Mouse (Mus musculus) ES-E14 (cell line): ENCODE measurements at regions not wholly inside any gene's neighbourhood (a gene's known extent, or its start where the extent isn't known, plus 50 kb on each side); places are given as distances from the start of the nearest gene placed in this dataset.

Experiments used
- DNase-seq: peaks from one replicate; pipeline ENCODE4 v3.0.0-alpha.2; 2013; ENCODE audit warnings: low read depth, low spot score
- H3K27ac ChIP-seq: 2 replicates; pipeline ENCODE4 v1.5.1; 2012; ENCODE audit warnings: low read depth, mild to moderate bottlenecking, low read length, moderate library complexity, mixed read lengths; ENCODE audit not compliant: poor library complexity, insufficient read depth, severe bottlenecking
- H3K36me3 ChIP-seq: 2 replicates; pipeline ENCODE4 v1.6.1; 2012; ENCODE audit warnings: mild to moderate bottlenecking, low read length, moderate library complexity, mixed read lengths; ENCODE audit not compliant: control insufficient read depth, poor library complexity, insufficient read depth, severe bottlenecking
- H3K4me1 ChIP-seq, 2 experiments: fragments of 150-350 bp in 1 of 2; sonication (generic) in 1 of 2; 2 replicates each; pipeline ENCODE4 v1.6.1; 2012; ENCODE audit warnings: low read length in 2 of 2, mild to moderate bottlenecking in 1 of 2, mixed read lengths in 1 of 2; ENCODE audit not compliant: control insufficient read depth in 2 of 2, insufficient read depth in 2 of 2, poor library complexity in 1 of 2
- H3K4me3 ChIP-seq, 2 experiments: fragments of 150-350 bp in 1 of 2; sonication (generic) in 1 of 2; 2 replicates each; pipeline ENCODE4 v1.5.1; 2012; ENCODE audit warnings: low read length in 2 of 2, low read depth in 1 of 2, mild to moderate bottlenecking in 1 of 2, mixed read lengths in 1 of 2; ENCODE audit not compliant: insufficient read depth in 1 of 2, poor library complexity in 1 of 2, severe bottlenecking in 1 of 2
- H3K9ac ChIP-seq: 2 replicates; pipeline ENCODE4 v1.6.1; 2012; ENCODE audit warnings: low read depth, mild to moderate bottlenecking, low read length, mixed read lengths; ENCODE audit not compliant: poor library complexity, insufficient read depth, severe bottlenecking
- H3K9me3 ChIP-seq: fragments of 150-350 bp; sonication (generic); 2 replicates; pipeline ENCODE4 v1.6.1; 2012; ENCODE audit warnings: low read depth, mild to moderate bottlenecking, low read length; ENCODE audit not compliant: control insufficient read depth, insufficient read depth
- CHD2 ChIP-seq: IDR thresholded peaks from 2 replicates; pipeline ENCODE4 v1.6.1; 2014; ENCODE audit warnings: mild to moderate bottlenecking, low read depth, low read length, inconsistent platforms
- HCFC1 ChIP-seq: IDR thresholded peaks from 2 replicates; pipeline ENCODE4 v1.6.1; 2012; ENCODE audit warnings: low read length, inconsistent platforms, borderline replicate concordance; ENCODE audit not compliant: insufficient read depth
- MAFK ChIP-seq: IDR thresholded peaks from 2 replicates; pipeline ENCODE4 v1.6.1; 2014; ENCODE audit warnings: mild to moderate bottlenecking, low read depth, low read length, inconsistent platforms; ENCODE audit not compliant: insufficient read depth
- ZC3H11A ChIP-seq: IDR thresholded peaks from 2 replicates; pipeline ENCODE4 v1.6.1; 2012; ENCODE audit warnings: low read depth, mild to moderate bottlenecking, inconsistent platforms, low read length, borderline replicate concordance
- ZNF384 ChIP-seq: IDR thresholded peaks from 2 replicates; pipeline ENCODE4 v1.6.1; 2012; ENCODE audit warnings: low read depth, low read length, inconsistent platforms
- in situ Hi-C, 2 experiments: fragments of 600-800 bp; cut with MboI; formaldehyde crosslinking; loops; one replicate each; pipeline ENCODE4 v1.15.1; 2025; ENCODE audit warnings: low sequenced_read_pairs in 2 of 2, inconsistent platforms in 1 of 2; ENCODE audit not compliant: unreplicated experiment in 2 of 2

DNA sequence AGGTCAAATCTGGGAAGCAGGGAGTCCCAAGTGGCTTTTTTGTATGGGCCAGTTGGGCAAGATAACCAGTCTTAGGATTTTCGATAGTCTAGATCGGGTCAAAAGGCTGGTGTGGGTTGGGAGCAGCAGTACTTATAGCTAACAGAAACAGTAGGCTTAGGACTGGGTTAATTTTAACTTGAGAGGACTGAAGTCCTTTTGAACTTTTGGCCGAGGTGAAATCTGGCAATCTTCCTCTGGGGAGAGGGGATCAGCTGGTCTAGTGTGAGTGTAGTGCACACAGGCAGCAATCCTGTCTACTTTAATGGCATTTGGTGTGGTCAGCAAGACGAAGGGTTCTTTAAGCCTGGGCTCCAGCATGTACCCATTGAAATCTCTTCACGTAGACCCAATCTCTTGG lies 194.7 kb downstream of the Tex13c3 start:
- TF ChIP-seq CHD2, result no peak
- no peak for TF ChIP-seq ZNF384
- TF ChIP-seq MAFK, result no peak
- no peak for TF ChIP-seq ZC3H11A
- no peak for TF ChIP-seq HCFC1
- H3K9me3 ChIP-seq, result no peaks in the 10 kb centered on the region
- no peaks in the 10 kb centered on the region for H3K36me3 ChIP-seq
- H3K9ac ChIP-seq, result no peak overlapping the region
- in situ Hi-C loops, result no loop called here
- no peaks in the 10 kb centered on the region for H3K4me1 ChIP-seq
- no peak overlapping the region for H3K4me3 ChIP-seq
- no peak for DNase-seq
- no peak overlapping the region for H3K27ac ChIP-seq

DNA sequence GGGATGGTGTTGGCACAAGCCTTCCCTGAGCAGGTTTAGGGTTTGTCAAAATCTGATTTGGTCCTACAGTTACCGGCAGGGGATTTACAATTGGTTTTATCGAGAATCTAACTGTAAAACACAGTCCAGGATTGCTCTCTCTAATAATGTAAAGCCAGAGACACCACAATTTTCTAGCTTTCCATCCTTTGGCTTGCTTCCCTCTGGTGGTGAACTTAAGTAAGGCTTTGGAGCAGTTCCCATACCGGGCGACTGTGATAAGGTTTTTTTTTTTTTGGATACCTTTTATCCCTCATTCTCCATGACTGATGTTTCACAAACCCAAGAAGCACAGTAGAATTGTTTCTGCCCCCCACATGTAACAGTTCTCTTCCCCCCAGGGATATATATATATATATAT lies 195.3 kb downstream of the Tex13c3 start:
- no peak for DNase-seq
- H3K36me3 ChIP-seq, result no peaks in the 10 kb centered on the region
- no peaks in the 10 kb centered on the region for H3K4me1 ChIP-seq
- H3K4me3 ChIP-seq, result no peak overlapping the region
- H3K9me3 ChIP-seq, result no peaks in the 10 kb centered on the region
- no peak for TF ChIP-seq MAFK
- no peak for TF ChIP-seq CHD2
- no peak for TF ChIP-seq HCFC1
- no peak for TF ChIP-seq ZC3H11A
- TF ChIP-seq ZNF384, result no peak
- H3K9ac ChIP-seq, result no peak overlapping the region
- H3K27ac ChIP-seq, result no peak overlapping the region
- in situ Hi-C loops, result no loop called here

DNA sequence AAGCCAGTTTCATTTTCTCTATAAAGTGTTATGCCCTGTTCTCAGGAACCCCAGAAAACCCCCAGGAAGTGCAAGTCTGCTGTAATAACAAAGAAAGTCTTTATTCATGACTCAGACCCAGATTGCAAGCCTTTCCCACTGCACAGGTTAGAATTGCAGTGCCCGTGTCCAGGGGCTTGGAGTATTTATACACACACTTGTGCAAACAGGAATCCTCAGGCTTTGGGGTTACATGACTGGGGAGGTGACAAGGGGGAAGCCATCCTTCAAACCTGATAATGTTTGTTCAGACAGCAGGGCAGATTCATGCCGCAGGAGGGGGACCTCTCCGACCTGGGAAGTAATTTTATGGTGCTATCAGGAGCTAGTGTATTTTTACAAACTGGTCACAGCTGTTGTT lies 198.0 kb downstream of the Tex13c3 start:
- in situ Hi-C loops, result no loop called here
- DNase-seq, result no peak

DNA sequence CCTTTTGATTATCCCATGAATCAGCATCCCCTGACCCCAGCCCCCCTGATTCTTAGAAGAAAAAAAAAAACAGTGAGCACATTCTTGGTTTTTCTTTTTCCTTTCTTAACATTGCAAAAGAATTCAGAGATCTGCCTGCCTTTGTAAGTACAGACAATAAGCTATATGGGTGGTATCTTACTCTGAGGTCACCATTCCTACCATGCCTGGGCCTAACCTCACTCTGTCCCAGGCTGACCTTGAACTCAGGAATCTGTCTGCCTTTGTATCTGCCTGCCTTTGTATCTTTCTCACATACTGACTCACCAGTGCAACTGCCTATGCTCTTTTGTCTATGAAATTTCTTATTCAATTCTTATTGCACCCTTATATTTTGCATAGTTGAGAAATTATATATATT lies 216.9 kb downstream of the Tex13c3 start:
- TF ChIP-seq ZC3H11A (no peak), ZNF384 (peak; percentile 73; the same call in 1 of the 2 replicates)
- Histone ChIP-seq H3K4me1 (no peaks in the 10 kb centered on the region), H3K9ac (no peak overlapping the region), H3K36me3 (no peaks in the 10 kb centered on the region), H3K27ac (no peak overlapping the region), H3K4me3 (no peak overlapping the region), H3K9me3 (no peaks in the 10 kb centered on the region)
- peak; percentile 7 for DNase-seq
- in situ Hi-C loops, result no loop called here

More for the DNA sequence above, 198.0 kb downstream of the Tex13c3 start:
- Histone ChIP-seq H3K9ac (no peak overlapping the region), H3K4me1 (no peaks in the 10 kb centered on the region), H3K9me3 (no peaks in the 10 kb centered on the region), H3K36me3 (no peaks in the 10 kb centered on the region), H3K27ac (no peak overlapping the region), H3K4me3 (no peak overlapping the region)
- TF ChIP-seq ZC3H11A, result no peak
- TF ChIP-seq CHD2, result no peak
- no peak for TF ChIP-seq MAFK
- no peak for TF ChIP-seq HCFC1
- no peak for TF ChIP-seq ZNF384

DNA sequence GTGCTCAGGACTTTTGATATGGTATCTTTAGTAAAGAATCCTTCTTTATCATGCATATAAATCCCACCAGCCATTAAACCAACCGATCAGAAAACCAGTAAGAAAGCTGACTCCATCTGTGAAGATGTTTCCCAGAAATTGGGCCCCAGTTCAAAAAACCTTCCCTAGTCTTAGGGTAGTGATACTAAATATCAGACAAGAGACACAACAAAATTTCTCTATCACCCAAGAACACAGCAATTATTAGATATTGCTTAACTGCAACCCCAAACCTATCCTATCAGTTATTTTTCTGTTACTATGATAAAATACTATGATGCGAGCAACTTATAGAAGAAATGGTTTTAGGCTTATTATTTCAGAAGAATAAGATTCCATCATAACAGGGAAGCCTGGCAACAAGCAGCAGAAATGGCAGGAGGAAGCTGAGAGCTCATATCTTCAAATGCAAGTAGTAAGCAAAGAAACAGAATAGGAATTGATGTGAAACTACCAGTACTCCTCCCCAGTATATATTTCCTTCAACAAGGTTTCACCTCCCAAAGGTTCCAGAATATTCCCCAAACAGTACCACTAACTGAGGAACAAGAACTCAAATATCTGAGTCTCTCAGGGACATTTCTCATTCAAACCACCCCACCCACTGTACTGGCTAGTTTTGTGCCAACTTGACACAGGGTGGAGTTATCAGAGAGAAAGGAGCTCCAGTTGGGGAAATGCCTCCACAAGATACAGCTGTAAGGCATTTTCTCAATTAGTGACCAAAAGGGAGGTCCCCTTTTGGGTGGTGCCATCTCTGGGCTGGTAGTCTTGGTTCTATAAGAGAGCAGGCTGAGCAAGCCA lies 234.1 kb downstream of the Tex13c3 start:
- H3K36me3 ChIP-seq, result no peaks in the 10 kb centered on the region
- in situ Hi-C loops, result no loop called here
- no peak for TF ChIP-seq ZC3H11A
- H3K27ac ChIP-seq, result no peak overlapping the region
- H3K4me1 ChIP-seq, result no peaks in the 10 kb centered on the region
- H3K9me3 ChIP-seq, result no peaks in the 10 kb centered on the region
- no peak overlapping the region for H3K9ac ChIP-seq
- DNase-seq, result no peak
- H3K4me3 ChIP-seq, result no peak overlapping the region
